Mouse (Mus musculus): ENCODE measurements at regions not wholly inside any gene's neighbourhood (a gene's known extent, or its start where the extent isn't known, plus 50 kb on each side); places are given as distances from the start of the nearest gene placed in this dataset.
A peak's percentile ranks its signal among the peaks of the same experiment; 100 is the strongest.

DNA sequence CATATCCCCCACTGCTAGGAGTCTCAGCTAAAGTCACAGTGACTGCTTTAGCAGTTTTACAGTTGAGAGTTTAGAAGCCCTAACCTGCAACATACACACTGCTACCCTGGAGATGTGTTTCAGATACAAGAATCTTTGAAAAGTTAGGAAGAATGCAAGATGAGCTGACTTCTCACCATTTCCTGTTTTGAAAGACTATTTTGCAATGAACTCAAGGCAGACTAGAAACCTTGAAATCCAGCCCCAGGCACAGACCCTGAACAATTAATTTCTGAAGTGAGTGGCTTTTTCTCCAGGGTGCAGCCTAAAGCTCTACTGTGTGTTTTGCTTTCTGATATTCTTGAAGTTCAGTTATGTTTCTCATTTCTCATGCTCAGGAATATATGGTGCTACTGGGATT is 440.6 kb downstream of the Nebl start:
- no peak for DNase-seq

DNA sequence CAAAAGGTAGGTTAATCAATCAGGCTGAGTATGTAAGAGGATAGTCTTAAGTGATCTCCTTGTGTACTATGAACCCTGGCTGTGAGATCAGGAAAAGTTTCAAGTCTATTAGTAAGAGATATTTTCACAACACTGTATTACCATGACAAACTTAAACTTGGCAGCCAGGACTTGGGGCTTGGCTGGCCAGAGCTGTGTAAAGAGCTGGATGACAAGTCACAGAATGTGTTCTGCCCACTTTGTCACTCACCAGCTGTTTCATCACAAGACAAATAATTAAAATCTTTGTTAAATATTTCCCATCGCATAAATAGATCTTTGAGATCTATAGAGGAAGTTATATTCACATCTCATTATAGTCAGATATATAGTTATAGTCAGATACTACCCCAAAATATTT is 443.7 kb downstream of the Nebl start:
- DNase-seq = peak; percentile 3 to 5

- no peak for DNase-seq
Observed at GRCm38 (mm10) chr2:17249960-17250359, 481.3 kb downstream of the Nebl start.

- DNase-seq = no peak
Observed at GRCm38 (mm10) chr2:17245821-17246220, 485.4 kb downstream of the Nebl start.

DNA sequence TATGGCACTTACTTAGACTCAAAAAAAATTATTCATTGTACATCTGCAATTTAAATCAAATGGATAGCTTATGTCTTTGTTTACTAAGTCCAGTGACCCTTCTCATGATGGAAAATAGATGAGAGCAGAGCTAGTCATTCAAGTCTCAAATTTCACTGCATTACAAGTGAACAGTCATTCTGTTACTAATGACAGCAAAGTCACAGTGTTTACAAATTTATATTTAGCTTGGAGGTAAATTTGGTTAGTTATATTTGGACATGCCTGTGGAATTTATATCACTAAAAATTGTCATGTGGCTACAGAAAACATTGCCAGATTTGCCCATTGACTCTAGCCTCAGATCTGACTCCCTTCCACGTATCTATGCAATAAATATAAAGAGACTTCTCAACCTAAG is 515.7 kb downstream of the Nebl start:
- DNase-seq = no peak

DNA sequence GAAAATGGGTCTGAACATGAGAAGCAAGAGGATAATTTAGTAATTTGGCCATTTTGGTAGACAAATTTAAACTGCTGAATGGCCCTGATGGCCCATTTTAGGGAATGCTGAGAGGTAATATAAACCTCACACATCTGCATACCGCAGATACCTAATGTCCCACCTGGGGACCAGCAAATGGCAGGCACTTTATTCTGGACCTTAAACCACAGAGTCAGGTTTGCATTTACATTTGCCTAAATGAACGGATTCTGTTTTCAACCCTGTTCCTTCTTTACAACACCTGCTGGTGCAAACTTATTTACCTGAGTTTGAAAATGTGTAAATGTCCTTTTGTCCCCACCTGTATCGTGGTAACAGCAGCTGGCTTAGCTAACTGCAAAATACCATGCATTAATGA is 516.4 kb downstream of the Nebl start:
- no peak for DNase-seq

GRCm38 (mm10) chr2:17212566-17212965 is 518.7 kb downstream of the Nebl start:
- no peak for DNase-seq

DNA sequence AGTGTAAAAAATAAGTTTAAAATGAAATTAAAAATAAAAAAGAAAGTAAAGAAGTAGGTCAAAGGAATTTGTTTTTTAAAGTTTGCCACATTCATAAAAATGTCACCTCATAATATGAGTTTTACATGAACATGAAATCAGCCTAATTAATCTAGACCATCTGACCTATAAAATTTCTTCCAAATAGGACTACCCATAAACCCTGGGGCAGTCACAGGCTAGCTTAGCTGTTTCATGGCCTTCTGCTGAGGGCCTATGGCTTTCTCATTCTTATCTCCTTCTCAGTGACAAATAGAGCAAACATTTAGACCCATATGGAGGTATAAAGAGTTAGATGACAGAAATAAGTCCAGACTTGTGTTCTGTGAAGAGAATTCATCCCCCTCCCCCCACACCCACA is 520.2 kb downstream of the Nebl start:
- no peak for DNase-seq

DNA sequence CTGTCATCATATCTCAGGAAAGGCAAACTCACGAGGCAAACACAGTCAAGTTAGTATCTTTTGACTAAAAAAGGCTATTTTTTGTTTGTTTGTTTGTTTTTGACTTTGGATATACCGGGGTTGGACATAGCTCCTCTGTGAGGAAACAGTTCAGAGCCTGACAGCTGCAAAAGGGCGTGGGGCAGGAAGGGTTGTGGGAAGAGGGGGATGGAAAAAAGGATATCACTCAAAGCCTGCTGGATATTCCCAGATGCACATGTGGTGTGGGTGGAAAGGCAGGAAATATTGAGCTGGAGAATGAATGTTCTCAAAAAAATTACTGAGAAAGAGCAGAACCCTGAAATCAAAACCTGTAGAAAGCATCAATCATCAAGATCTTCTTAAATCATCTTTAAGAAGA is 537.7 kb downstream of the Nebl start:
- DNase-seq = no peak

GRCm38 (mm10) chr2:17189169-17189568 is 542.1 kb downstream of the Nebl start:
- DNase-seq = no peak

DNA sequence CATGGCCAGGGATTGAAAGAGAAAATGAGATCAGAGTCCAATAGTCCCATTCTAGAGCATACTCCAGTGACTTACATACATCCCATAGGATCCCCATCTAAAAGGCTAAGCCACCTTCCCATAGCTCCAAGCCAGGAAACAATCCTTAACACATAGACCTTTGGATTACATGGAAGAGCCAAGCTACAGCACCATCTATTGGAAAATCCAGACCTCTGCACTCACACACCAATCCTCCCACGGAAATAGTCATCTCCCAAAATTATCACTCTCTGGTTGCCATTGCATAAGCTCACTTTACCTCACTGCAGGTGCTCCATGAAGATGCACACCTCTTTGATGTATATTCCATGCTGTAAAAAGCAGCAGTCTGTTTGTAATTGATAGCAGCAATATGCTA is 543.4 kb downstream of the Nebl start:
- DNase-seq = no peak

- no peak for DNase-seq
Observed at GRCm38 (mm10) chr2:17183696-17184095, 547.6 kb downstream of the Nebl start.

GRCm38 (mm10) chr2:17181597-17181996 is 549.7 kb downstream of the Nebl start:
- no peak for DNase-seq

DNA sequence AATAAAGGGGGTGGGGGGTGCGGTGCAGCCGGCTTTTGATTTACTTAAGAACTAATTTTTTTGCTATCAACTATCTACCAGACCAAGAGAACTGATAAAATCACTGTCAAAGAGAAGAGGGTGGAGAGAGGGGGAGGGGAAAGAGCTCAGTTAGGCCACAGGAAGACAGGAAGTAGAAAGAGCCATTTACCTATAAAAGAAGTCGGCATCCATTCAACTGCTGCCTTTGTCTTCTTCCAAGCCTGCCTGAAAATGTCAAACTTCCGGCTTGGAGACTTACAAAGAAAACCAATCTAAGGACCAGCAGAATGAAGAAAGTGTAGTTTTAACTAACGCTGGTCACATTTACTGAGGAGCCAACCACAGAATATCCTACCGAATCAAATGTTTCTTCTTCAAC is 562.4 kb downstream of the Nebl start:
- DNase-seq = no peak

- no peak for DNase-seq
Observed at GRCm38 (mm10) chr2:17165016-17165415, 566.2 kb downstream of the Nebl start.

DNA sequence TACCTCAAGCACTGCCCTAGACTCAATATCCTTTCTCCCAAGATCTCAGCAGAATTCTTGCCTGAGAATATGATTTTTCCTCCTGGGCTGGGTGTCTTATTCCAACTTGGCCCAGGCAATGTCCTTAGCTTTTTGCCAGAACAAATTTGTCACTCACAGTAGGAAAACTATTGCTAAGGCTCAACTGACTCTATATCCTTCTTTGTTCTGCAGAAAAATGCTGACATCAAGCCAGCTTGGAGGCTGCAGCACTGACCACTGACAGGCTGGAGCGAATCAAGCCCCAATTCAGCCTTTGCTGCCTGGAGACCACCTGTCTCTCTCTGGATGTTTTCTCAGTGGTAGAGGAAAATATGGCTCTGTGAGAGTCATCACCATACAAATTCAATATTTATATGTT is 572.8 kb downstream of the Nebl start:
- no peak for DNase-seq

DNA sequence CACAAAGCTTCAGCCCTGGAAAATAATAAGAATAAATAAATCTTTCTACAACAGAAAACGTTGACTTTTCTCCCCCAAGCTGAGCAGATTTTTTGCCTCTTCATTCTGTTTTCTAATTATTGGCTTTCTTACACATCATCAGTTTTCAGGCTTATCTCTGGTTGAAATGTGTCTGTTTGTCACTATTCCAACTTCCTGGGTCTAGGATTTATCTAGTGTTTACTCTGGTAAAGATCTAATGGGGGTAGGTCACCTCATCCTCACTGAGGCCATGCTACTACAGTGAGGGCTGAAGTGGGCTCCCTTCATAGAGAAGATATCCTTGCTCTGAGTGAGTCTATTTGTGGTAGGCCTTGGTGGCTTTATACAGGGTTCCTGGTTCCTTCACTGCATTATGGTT is 573.9 kb downstream of the Nebl start:
- no peak for DNase-seq

- DNase-seq = no peak
Observed at GRCm38 (mm10) chr2:17155596-17155995, 575.7 kb downstream of the Nebl start.

- DNase-seq = no peak
Observed at GRCm38 (mm10) chr2:17123626-17124025, 607.6 kb downstream of the Nebl start.

DNA sequence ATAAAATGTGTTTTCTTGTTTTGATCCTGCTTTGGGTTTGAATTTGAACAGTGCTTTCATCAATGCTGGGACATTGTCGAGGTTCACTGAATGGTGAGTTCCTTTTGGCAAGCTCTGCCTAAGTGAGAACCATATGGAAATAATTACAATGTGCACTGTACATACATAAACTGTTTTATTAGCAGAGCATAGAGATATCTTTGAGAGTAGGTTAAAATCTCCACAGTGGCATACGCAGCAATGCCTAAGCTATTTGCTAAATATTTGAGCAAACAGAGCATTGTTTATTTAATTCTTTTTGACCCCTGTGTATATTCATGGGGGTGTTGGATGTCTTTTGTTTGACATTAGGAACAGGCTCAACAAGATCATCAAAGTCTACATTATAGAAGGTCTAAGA is 614.0 kb downstream of the Nebl start:
- DNase-seq = no peak

GRCm38 (mm10) chr2:17111177-17111576 is 620.1 kb downstream of the Nebl start:
- DNase-seq = no peak

GRCm38 (mm10) chr2:17101161-17101560 is 630.1 kb downstream of the Nebl start:
- DNase-seq = no peak

- no peak for DNase-seq
Observed at GRCm38 (mm10) chr2:17097546-17097945, 633.7 kb downstream of the Nebl start.

DNA sequence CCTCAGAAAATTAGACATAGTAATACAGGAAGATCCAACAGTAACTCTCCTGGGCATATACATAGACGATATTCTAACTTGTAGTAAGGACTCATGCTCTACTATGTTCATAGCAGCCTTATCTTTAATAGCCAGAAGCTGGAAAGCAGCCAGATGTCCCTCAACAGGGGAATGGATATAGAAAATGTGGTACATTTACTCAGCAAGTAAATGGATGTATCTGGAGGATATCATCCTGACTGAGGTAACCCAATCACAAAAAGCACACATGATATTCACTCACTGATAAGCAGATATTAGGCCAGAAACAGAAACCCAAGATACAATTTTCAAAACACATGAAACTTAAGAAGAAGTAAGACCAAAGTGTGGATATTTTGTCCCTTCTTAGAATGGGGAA is 639.8 kb downstream of the Nebl start:
- no peak for DNase-seq

DNA sequence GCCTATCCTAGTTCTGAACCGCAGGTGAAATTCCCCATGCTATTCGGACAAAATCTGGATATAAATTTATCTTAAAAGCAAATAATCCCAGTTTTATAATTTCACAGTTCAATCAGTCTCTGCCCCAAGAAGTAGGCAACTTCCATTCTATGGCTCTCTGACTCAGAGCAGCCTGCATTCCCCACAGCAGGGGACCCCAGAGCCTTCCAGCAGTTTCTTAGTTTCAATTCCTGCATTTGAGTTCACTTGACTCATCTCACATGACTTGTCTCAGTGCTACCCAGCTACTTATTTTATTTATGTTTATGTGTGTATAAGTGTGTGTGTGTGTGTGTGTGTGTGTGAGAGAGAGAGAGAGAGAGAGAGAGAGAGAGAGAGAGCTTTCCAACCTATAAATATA is 650.0 kb downstream of the Nebl start:
- DNase-seq = no peak

Data from adrenal gland, postnatal 36 days (tissue).